Mouse (Mus musculus): ENCODE data around the gene Atp5s.

Atp5s gene

DNA sequence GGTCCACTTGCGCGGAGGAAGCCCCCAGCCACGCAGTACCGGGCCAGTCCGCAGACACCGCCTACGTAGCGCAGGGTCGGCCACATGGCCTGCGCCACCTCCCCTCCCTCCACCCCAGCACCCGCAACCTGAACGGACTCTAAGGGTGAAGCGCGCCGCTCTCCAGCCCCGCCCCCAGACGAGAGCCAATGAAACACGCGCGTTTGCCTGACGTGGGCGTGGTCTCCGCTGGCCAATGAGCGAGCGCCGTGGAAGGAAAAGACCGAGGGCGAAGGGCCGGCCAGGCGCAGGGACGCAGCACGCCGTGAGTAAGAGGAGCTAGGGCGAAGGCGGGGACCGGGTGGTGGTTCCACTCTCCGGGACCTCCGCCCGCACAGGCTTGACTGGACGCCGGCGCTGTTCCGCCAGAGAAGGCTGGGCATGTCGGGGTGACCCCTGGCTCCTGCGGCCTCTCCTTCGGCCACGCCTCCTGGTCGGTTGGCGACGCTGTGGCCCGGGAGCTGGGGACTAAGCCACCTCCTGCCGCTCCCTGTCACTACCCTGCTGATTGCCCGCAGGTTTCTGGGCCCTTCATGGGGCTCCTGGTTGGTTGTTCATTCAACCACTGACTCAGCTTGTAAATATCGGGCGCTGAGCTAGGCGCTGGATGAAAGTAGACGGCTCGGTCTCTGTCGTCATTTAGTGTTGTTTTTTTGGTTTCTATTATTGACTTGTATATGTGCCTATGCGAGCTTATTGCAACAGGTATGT lies at the start of gene Atp5s, which contains the start of gene L2hgdh:
TSS of gene Atp5s (plus strand) at position 240 of the 750 bp plus-strand sequence.
TSS of gene L2hgdh (minus strand) at position 163 of the 750 bp plus-strand sequence.
- DNase-seq (ENCODE audit: extremely low read depth, low read depth) = peak; percentile 77

DNA sequence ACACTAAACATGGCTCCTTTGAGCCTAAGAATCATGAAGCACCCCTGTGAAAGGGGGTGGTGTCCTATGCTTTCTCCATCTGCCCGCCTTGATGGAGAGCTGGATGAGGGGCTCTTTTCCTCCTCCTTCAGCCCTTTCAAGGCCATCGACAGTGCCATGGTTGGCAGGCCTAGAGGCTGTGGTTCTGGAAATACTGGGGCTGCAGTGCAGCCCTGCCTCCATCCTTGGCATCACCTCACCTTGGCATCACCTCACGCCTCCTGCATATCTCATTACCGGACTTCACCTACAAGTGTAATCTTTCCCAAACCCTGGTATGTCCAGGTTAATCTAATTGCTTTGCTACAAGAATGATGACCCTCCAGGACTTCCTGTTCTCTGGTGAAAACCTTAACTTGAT lies 48.6 kb upstream of the Atp5s start:
- DNase-seq (ENCODE audit: extremely low read depth, low read depth) = no peak

DNA sequence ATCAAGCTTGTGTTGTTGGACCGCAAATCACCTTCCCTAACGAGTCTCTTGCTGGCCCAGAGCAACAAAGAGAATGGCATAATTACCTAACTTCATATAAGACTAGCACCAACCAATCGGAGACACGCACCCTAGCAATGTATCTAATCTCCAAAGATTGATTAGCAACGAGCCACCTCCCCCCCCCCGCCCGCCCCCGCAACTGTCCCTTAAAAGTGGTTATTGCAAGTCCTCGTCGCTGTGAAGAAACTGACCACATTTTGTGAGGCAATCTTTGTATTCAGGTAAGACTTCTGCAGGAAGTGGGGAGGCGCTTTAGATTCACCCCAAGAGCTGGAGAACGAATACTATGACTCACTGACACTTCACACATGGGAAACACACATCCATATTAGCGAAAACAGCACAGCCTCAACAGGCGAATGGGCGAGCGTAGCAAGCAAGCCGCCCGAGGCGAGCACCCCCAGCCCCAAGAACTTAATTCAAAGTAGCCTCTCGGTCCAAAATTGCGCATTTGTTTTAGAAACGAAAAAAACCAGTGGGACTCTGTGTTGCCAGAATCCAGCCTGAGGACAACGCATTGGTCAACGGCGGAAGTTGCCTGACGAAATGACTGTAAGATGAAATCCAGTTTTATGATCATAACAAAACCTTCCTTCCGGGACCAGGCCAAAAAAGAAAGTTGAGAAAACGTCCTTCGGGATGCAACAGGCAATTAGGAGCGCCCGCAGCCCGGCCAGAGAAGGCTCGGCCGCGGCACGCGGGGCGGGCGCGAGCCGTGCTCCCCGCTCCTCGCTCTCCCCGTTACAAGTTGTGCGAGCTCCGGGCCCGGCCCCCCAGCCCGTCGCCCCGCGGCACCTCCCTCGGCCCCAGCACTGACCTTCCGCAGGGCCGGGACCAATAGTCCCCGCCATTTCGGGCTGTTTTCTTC lies 43.9 kb upstream of the Atp5s start:
- peak; percentile 59 for DNase-seq (ENCODE audit: extremely low read depth, low read depth)

GRCm38 (mm10) chr12:69681566-69682061 lies 43.1 kb upstream of the Atp5s start, which contains the start of gene Sos2:
TSS of gene Sos2 (minus strand) at chr12:69681852.
- DNase-seq (ENCODE audit: extremely low read depth, low read depth) = no peak

- peak; percentile 38 for DNase-seq (ENCODE audit: extremely low read depth, low read depth)
These were observed 42.5 kb upstream of the Atp5s start for GRCm38 (mm10) chr12:69682065-69682787.

DNA sequence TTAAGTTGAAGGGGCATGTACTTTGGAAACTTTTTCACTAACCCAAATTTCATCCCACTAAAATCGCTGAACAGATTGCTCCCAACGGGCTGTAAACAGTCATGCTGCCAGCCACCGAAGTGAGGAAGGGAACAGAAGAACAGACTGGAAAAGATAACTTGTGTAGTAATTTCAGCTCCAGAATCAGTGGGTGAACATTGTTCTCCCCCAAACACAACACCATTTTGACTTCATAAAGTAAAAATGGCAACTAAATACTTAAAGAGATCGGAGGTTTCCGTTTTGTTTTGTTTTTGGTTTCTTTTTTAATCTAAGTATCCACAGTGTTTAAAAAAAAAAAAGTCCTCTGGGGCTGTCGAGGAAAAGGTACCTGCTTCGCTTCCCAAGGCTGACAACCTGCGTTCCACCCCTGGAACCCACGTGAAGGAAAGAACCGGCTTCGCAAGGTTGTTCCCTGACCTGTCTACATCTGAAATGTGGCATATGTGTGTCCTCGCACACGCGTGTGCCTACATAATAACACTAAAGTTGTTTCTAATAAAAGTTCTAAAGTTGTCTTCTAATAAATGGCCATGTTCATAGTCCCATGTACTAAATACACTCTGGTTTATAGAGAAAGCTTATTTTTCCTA lies 41.8 kb upstream of the Atp5s start:
- peak; percentile 42 for DNase-seq (ENCODE audit: extremely low read depth, low read depth)

DNA sequence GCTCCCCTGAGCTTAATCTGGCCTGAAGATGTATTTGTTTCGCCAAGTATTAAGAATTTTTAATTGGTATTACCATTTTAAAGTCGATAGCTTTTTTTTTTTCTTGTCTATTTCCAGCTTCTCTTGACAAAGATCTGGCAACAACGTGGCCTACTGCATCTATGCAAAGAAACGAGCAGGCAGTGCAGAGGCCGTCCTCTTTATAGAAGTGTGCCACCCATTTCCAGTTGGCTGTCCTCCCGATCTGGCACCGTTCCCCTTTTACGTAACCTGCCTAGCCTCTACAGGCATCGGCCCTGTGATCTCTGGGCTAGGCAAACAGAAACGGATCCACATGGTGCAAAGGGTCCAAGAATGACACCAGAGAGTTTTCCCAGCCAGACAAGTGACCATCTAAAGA lies 41.2 kb upstream of the Atp5s start:
- peak; percentile 87 for DNase-seq (ENCODE audit: extremely low read depth, low read depth)

DNA sequence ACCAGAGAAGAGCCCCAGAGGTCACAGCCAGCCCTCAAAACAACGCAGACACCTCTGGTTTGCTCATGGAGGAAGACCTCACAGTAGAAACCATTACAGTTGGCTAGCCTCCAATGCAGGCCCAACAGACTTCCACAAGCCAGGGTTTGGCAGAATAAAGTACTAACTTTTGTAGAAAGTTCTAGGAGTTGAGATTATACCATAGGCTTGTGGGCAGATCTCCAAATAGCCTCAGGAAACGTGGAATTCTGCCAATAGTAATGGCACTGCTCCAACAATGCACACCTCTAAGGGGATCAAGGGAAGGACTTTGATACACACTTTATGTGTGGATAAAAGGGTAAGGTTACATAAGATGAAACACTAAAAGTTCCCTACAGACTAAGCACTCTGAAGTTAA lies 36.4 kb upstream of the Atp5s start:
- no peak for DNase-seq (ENCODE audit: extremely low read depth, low read depth)

- no peak for DNase-seq (ENCODE audit: extremely low read depth, low read depth)
These were observed 35.7 kb upstream of the Atp5s start for GRCm38 (mm10) chr12:69689094-69689493.

DNA sequence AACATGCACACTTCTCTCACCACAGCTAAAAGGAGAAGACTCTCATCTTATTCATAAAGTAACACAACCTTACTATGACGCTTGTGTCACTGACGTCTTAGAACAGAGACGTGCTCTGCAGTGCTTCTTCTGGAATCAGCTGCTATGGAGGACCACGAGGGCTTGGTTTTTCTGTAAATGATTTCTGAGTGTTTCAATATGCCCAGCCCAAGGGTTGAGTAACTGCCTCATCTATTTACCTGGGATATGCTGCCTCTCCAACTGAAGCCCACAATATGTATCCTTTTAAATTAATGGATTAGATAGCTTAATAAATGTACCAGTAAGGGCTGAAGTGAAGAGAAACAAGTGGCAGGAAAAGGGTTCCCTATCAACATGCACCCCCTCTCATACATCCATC lies 34.0 kb upstream of the Atp5s start:
- DNase-seq (ENCODE audit: extremely low read depth, low read depth) = no peak

DNA sequence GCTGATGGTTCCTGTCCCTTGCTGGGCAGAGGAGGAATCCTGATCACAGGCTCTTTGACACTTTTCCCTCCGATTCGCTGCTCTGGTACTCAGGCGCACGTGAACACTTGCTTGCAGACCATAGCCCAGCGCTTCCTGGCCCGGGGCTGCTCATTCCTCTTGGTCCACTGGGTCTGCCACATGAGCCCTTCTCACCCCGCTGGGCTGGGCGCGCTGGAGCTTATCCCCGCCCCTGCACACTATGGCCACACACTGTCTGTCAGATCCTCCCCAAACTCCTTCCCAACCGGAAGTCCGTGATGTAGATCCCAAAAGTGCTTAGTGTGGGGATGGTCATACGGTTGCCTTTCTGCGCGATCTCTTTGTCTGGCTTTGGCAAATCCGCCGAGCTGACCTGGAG lies 31.3 kb upstream of the Atp5s start:
- no peak for DNase-seq (ENCODE audit: extremely low read depth, low read depth)

GRCm38 (mm10) chr12:69696746-69697145 lies 28.0 kb upstream of the Atp5s start:
- peak; percentile 33 for DNase-seq (ENCODE audit: extremely low read depth, low read depth)

DNA sequence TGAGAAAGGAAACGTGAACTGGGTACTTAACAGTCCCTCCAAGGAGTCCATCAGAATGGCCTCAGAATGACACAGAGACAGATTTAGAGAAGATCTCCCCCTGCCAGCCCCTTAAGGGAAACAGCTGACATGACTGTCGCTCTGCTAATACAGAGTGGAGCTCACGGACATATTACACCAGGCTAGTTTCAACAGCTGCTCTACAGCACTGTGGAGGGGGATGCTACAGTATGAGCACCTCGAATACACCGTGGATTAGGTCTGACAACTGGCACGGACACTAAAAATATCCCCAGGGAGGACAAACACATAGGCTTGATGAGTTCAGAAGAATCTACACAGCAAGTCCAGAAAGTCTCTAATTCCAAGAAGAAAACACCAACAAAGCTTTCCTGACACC lies 26.4 kb upstream of the Atp5s start:
- DNase-seq (ENCODE audit: extremely low read depth, low read depth) = no peak

DNA sequence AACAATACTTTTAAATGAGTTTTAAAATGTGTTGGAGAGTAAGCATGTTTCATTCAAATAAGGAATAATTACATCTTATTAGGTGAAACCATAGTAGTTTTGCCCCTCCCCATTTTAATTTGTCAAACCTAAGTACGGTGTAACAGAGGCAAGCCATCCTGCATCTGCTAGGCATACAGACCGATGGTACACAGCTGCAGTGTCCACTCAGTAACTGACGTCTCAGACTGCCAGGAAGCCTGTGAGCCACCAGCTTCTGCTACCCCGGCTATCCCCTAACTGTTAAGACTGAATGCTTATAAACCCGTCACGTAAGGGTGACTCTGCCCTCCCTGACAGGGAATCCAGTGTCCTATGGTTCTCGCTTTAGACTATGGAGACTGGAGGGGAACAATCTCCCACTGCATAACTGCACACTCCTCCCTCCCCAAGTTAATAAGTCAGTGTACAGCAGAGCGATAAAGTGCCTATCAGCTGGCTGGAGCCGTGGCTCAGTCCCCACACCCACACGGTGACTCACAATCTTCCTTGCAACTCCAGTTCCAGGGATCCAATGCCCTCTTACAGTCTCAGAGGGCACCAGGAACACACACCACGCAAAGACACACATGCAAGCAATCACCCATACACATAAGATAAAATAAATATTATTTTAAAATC lies 19.8 kb upstream of the Atp5s start:
- DNase-seq (ENCODE audit: extremely low read depth, low read depth) = no peak

DNA sequence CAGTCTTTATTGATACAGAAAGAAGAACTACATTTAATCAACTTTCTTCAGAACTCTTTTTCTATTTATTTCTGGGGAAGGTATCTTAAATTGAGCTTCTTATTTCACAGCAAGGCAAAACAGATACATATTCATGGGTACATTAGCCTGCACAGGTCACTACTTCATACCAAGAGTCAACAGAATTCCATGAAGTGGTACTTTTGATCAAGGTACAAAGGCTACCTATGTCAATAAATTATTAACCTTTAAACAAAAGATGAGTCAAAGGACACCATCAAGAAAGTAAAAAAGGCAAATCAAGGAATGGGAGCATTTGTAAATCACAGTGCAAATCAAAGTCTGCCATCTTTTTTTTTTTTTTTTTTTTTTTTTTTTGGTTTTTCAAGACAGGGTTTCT lies 11.1 kb upstream of the Atp5s start:
- DNase-seq (ENCODE audit: extremely low read depth, low read depth) = no peak

- no peak for DNase-seq (ENCODE audit: extremely low read depth, low read depth)
These were observed 1.9 kb upstream of the Atp5s start for GRCm38 (mm10) chr12:69722857-69723256.

DNA sequence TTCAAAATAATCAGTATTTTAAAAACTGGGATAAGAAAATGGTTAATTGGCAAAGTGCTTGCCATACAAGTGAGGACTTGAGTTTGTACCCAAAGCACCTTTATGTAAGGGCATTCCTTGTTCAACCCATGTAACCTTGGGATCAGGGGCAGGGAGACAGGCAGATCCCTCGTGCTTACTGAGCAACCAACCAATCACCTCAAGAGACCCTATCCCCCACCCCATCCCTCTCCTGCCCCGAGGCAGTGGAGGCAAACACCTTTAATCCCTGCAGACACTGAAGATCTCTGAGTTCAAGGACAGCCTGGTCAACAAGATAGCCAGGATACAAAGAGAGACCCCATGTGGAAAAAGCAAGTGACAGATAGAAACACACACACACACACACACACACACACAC lies 1.4 kb upstream of the Atp5s start:
- no peak for DNase-seq (ENCODE audit: extremely low read depth, low read depth)

- peak; percentile 26 for DNase-seq (ENCODE audit: extremely low read depth, low read depth)
These were observed 586 bp upstream of the Atp5s start for GRCm38 (mm10) chr12:69724018-69724710.

- DNase-seq (ENCODE audit: extremely low read depth, low read depth) = no peak
These were observed 4.5 kb downstream of the Atp5s start for GRCm38 (mm10) chr12:69729246-69729645.

DNA sequence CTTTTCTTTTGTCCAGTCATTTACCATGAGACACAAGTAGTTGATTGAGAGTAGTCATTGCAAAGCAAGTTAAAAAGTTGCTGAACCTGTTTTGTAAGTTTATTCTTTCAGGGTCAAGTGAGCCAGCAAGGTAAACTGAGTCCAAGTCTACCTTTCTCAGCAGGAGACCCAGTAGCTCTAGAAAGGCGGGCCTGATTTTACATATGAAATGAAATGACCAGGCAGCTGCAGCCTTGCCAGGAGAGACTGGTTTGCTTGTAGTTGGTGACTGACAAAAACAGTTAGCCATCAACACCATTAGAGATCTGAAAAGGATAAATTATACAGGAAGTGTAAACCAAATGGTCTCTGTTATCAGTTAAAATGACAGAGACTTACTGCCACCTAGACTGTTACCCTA lies 5.6 kb downstream of the Atp5s start:
- no peak for DNase-seq (ENCODE audit: extremely low read depth, low read depth)
